Mouse (Mus musculus) intestine, embryonic 14.5 days (tissue): ENCODE data around the gene Pdilt. TPM values are rescaled to one million over a fixed set of nuclear protein-coding genes. Genes with fewer than 3 reads are reported as not detected.

Experiments used
- ATAC-seq: fragments of 200-750 bp; cut with Nextera tagmentation; replicated peaks from 2 replicates; pipeline ENCODE4 v1.8.0; 2017; ENCODE audit warnings: low read depth, moderate number of reproducible peaks, moderate TSS enrichment, moderate library complexity; ENCODE audit not compliant: low FRiP score, low TSS enrichment
- DNase-seq: peaks from one replicate; pipeline ENCODE4 v3.0.0-alpha.2; 2018; ENCODE audit warnings: low spot score
- H3K27ac ChIP-seq: fragments of 300-500 bp; sonication (generic); 2 replicates; pipeline ENCODE4 v1.5.1; 2014; ENCODE audit warnings: low read depth, mild to moderate bottlenecking, control low read depth
- H3K27me3 ChIP-seq: fragments of 300-500 bp; sonication (generic); replicated peaks from 2 replicates; pipeline ENCODE4 v1.6.1; 2014; ENCODE audit warnings: low read length, control low read depth; ENCODE audit not compliant: control insufficient read depth, insufficient read depth
- H3K36me3 ChIP-seq: fragments of 300-500 bp; sonication (generic); 2 replicates; pipeline ENCODE4 v1.6.1; 2014; ENCODE audit warnings: low read length, control low read depth; ENCODE audit not compliant: control insufficient read depth, insufficient read depth
- H3K4me1 ChIP-seq: fragments of 300-500 bp; sonication (generic); replicated peaks from 2 replicates; pipeline ENCODE4 v1.6.1; 2014; ENCODE audit warnings: low read length, control low read depth, mixed read lengths; ENCODE audit not compliant: control insufficient read depth, insufficient read depth
- H3K4me2 ChIP-seq: fragments of 300-500 bp; sonication (generic); 2 replicates; pipeline ENCODE4 v1.6.1; 2014; ENCODE audit warnings: low read length
- H3K4me3 ChIP-seq: fragments of 300-500 bp; sonication (generic); 2 replicates; pipeline ENCODE4 v1.5.1; 2014; ENCODE audit warnings: low read depth, low read length, control low read depth, mixed read lengths
- H3K9ac ChIP-seq: fragments of 300-500 bp; sonication (generic); 2 replicates; pipeline ENCODE4 v1.6.1; 2014; ENCODE audit warnings: mild to moderate bottlenecking, low read length
- H3K9me3 ChIP-seq: fragments of 300-500 bp; sonication (generic); 2 replicates; pipeline ENCODE4 v1.6.1; 2016; ENCODE audit warnings: low read length, control low read depth; ENCODE audit not compliant: control insufficient read depth
- WGBS: fragments of 180-500 bp; shearing (Covaris S2); extraction: QIAGEN DNeasy Blood & Tissue Kit; methylation state at CpG from one replicate; pipeline ENCODE4 v1.1.7; 2014; 5-methylcytosine and 5-hydroxymethylcytosine counted together
- polyA plus RNA-seq: library from polyadenylated mRNA; unstranded; fragments of >200 nt; fragmentation: Nextera tagmentation; extraction: Ambion mirVana; gene quantifications from 2 replicates; pipeline ENCODE4 v1.2.1, GENCODE M21; 2014

The Pdilt gene
- polyA plus RNA-seq, 1 experiment from 2014 or later, result not detected

GRCm38 (mm10) chr7:119484154-119484553 lies 39.1 kb downstream of the Pdilt start:
- Histone ChIP-seq H3K4me3 (no peak overlapping the region), H3K27me3 (no peaks in the 10 kb centered on the region), H3K36me3 (no peaks in the 10 kb centered on the region), H3K4me1 (no peaks in the 10 kb centered on the region), H3K4me2 (no peak overlapping the region), H3K9ac (no peak overlapping the region), H3K27ac (no peak overlapping the region), H3K9me3 (no peaks in the 10 kb centered on the region)
- DNase-seq (no peak), ATAC-seq (no peak)
- 85% methylated on average over 4 of the region's 4 CpGs for WGBS

- Histone ChIP-seq H3K27ac (no peak within 1 kb of the TSS), H3K36me3 (no peaks in the 10 kb centered on the region)
- ATAC-seq, result no peak
Observed at GRCm38 (mm10) chr7:119479256-119479655, 44.0 kb downstream of the Pdilt start, which contains the start of gene Umod. TSS of gene Umod (minus strand) at chr7:119479282.

GRCm38 (mm10) chr7:119476500-119477389 lies 46.5 kb downstream of the Pdilt start:
- Histone ChIP-seq H3K9me3 (no peaks in the 10 kb centered on the region), H3K4me3 (no peak overlapping the region), H3K27me3 (no peaks in the 10 kb centered on the region), H3K4me1 (no peaks in the 10 kb centered on the region), H3K36me3 (no peaks in the 10 kb centered on the region), H3K27ac (no peak overlapping the region), H3K9ac (no peak overlapping the region), H3K4me2 (no peak overlapping the region)
- ATAC-seq, result no peak
- no peak for DNase-seq
- 68% methylated on average over 33 of the region's 33 CpGs for WGBS

More at GRCm38 (mm10) chr7:119479256-119479655, 44.0 kb downstream of the Pdilt start, which contains the start of gene Umod:
- no peak for DNase-seq
- Histone ChIP-seq H3K9me3 (no peaks in the 10 kb centered on the region), H3K4me3 (no peak within 1 kb of the TSS), H3K4me2 (no peak within 1 kb of the TSS), H3K27me3 (no peaks in the 10 kb centered on the region), H3K4me1 (no peaks in the 10 kb centered on the region), H3K9ac (no peak within 1 kb of the TSS)

DNA sequence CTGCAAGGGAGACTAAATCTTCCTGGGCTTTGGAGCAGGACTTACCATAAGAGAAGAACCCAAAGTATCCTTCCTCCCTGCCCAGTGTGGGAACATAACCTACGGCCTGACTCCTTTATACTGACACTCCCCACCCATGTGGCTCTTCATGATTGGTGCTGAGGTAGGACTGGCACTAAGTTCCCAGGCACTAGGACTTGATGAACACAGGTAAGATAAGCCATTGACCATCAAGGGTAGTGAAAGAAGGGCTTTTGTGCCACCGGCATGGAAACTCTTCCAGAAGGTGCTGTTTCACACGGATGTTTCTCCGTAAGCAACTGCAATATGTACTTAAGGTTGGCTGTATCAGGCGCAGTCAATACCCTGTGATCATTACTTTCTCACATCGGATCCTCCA lies 64.1 kb downstream of the Pdilt start, which contains the start of gene Gp2:
Gene Gp2 (minus strand): TSS at position 101 of the 400 bp plus-strand sequence.
- no peaks in the 10 kb centered on the region for H3K36me3 ChIP-seq
- no peaks in the 10 kb centered on the region for H3K4me1 ChIP-seq
- DNase-seq (no peak), ATAC-seq (no peak)
- H3K27me3 ChIP-seq, result no peaks in the 10 kb centered on the region
- no peak within 1 kb of the TSS for H3K27ac ChIP-seq
- no peak within 1 kb of the TSS for H3K9ac ChIP-seq
- WGBS, result 82% methylated on average over 6 of the region's 6 CpGs
- H3K4me3 ChIP-seq, result no peak within 1 kb of the TSS
- H3K9me3 ChIP-seq, result no peaks in the 10 kb centered on the region
- no peak within 1 kb of the TSS for H3K4me2 ChIP-seq

GRCm38 (mm10) chr7:119454192-119454591 lies 69.1 kb downstream of the Pdilt start:
- Histone ChIP-seq H3K36me3 (no peaks in the 10 kb centered on the region), H3K4me1 (no peaks in the 10 kb centered on the region), H3K27me3 (no peaks in the 10 kb centered on the region), H3K9me3 (no peaks in the 10 kb centered on the region), H3K27ac (no peak overlapping the region), H3K4me3 (no peak overlapping the region), H3K9ac (no peak overlapping the region), H3K4me2 (no peak overlapping the region)
- no peak for DNase-seq
- ATAC-seq, result no peak
- WGBS, result 86% methylated on average over 7 of the region's 7 CpGs

GRCm38 (mm10) chr7:119443849-119444248 lies 79.4 kb downstream of the Pdilt start:
- no peak for DNase-seq
- no peak overlapping the region for H3K4me2 ChIP-seq
- H3K9ac ChIP-seq, result no peak overlapping the region
- H3K27me3 ChIP-seq, result no peaks in the 10 kb centered on the region
- H3K4me3 ChIP-seq, result no peak overlapping the region
- no peak overlapping the region for H3K27ac ChIP-seq
- H3K4me1 ChIP-seq, result no peaks in the 10 kb centered on the region
- no peak for ATAC-seq
- WGBS, result 76% methylated on average over 4 of the region's 4 CpGs
- H3K36me3 ChIP-seq, result no peaks in the 10 kb centered on the region
- no peaks in the 10 kb centered on the region for H3K9me3 ChIP-seq

DNA sequence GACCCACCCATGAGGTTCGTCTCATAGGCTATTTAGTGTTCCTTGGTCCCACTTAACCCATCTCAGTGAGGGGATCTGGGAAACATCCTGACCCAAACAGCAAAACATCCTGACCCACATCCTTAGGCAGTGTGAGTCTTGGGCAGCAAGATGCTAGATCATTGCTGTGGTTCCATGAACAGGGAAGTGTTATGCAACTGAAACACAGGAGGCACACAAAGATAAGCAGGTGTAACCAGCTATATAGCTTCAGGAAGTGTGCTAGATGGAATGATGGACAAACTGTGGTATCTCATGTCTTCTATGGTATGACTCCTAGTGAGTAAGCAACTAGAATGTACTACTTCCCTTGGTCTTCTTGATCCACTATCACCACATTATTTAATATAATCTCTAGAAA lies 81.4 kb downstream of the Pdilt start:
- H3K27me3 ChIP-seq, result no peaks in the 10 kb centered on the region
- no peak overlapping the region for H3K4me3 ChIP-seq
- no peaks in the 10 kb centered on the region for H3K4me1 ChIP-seq
- no peaks in the 10 kb centered on the region for H3K9me3 ChIP-seq
- no peaks in the 10 kb centered on the region for H3K36me3 ChIP-seq
- ATAC-seq, result no peak
- H3K9ac ChIP-seq, result no peak overlapping the region
- WGBS, result 52% methylated on average over 1 of the region's 1 CpGs
- no peak for DNase-seq
- no peak overlapping the region for H3K4me2 ChIP-seq
- no peak overlapping the region for H3K27ac ChIP-seq
